11 mouse cellular contexts compared by ENCODE assay signal in genomic region chr2:144677229-144677571, GRCm38 (mm10).
DNase-seq lines count a peak whose midpoint lies in the region; ATAC-seq lines count a peak whose summit lies in the region.
"Had no signal": no experiment of that assay in that cellular context is flagged by ENCODE, and none has a peak within 500 bp of the region (broad histone marks: within the 10 kb centered on the region; RNA-seq: fewer than 3 reads in every experiment).

No protein-coding gene starts in this region.

- no peak overlapping the region for H3K4me2 ChIP-seq in kidney, embryonic 15.5 days
- H3K4me2 ChIP-seq in embryonic facial prominence, embryonic 12.5 days (replicated peaks), result no peak overlapping the region
- no peak overlapping the region for H3K4me2 ChIP-seq in hindbrain, embryonic 15.5 days
- no peak overlapping the region for H3K4me2 ChIP-seq in neural tube, embryonic 15.5 days

- DNase-seq in kidney, adult 11 months, result no peak
- no peak for DNase-seq in ovary, postnatal 10 days (ENCODE audit: low spot score)
- DNase-seq in urinary bladder, postnatal 10 days (ENCODE audit: low spot score), result no peak
- DNase-seq: adrenal gland, adult 8-10 months; thymus, postnatal 4 days had no signal

- H3K4me1 ChIP-seq in kidney, embryonic 15.5 days, result 0 out of 2 replicates have a peak, but pooled peaks cover 5% of the 10 kb centered on the region
- peaks cover 36% of the 10 kb centered on the region for H3K4me1 ChIP-seq in embryonic facial prominence, embryonic 12.5 days
- peaks cover 9% of the 10 kb centered on the region for H3K4me1 ChIP-seq in hindbrain, embryonic 15.5 days (replicated peaks)
- H3K4me1 ChIP-seq in neural tube, embryonic 15.5 days, result peaks cover 29% of the 10 kb centered on the region

- peak; percentile 47 for ATAC-seq in kidney, embryonic 15.5 days (replicated peaks; ENCODE audit: low FRiP score)
- no peak for ATAC-seq in embryonic facial prominence, embryonic 12.5 days (ENCODE audit: insufficient number of reproducible peaks, insufficient read depth, low FRiP score, low TSS enrichment)
- peak; percentile 13; the same call in 1 of the 2 replicates for ATAC-seq in hindbrain, embryonic 15.5 days (ENCODE audit: low FRiP score, low read depth)
- ATAC-seq in neural tube, embryonic 15.5 days (ENCODE audit: low FRiP score), result 0 out of 2 replicates have a peak, but pooled peaks have one; percentile 30
- ATAC-seq in monocyte, adult 5-6 weeks (replicated peaks; ENCODE audit: insufficient number of reproducible peaks, low FRiP score, low TSS enrichment, poor library complexity, severe bottlenecking), result no peak

- WGBS in kidney, embryonic 15.5 days, result 62% methylated on average over 2 of the region's 2 CpGs
- 52% methylated on average over 2 of the region's 2 CpGs for WGBS in embryonic facial prominence, embryonic 12.5 days
- WGBS in hindbrain, embryonic 15.5 days, result 54% methylated on average over 2 of the region's 2 CpGs
- WGBS in neural tube, embryonic 15.5 days, result 36% methylated on average over 2 of the region's 2 CpGs

- no peaks in the 10 kb centered on the region for H3K36me3 ChIP-seq in kidney, embryonic 15.5 days
- no peaks in the 10 kb centered on the region for H3K36me3 ChIP-seq in embryonic facial prominence, embryonic 12.5 days
- H3K36me3 ChIP-seq in hindbrain, embryonic 15.5 days, result no peaks in the 10 kb centered on the region
- no peaks in the 10 kb centered on the region for H3K36me3 ChIP-seq in neural tube, embryonic 15.5 days
- H3K36me3 ChIP-seq: heart, embryonic 15.5 days had no signal

- no peak overlapping the region for H3K9ac ChIP-seq in kidney, embryonic 15.5 days
- no peak overlapping the region for H3K9ac ChIP-seq in embryonic facial prominence, embryonic 12.5 days
- no peak overlapping the region for H3K9ac ChIP-seq in hindbrain, embryonic 15.5 days
- H3K9ac ChIP-seq in neural tube, embryonic 15.5 days (replicated peaks), result no peak overlapping the region; the same call in 1 of the 2 replicates
- H3K9ac ChIP-seq: heart, embryonic 15.5 days had no signal

- H3K27me3 ChIP-seq in kidney, embryonic 15.5 days, result no peaks in the 10 kb centered on the region
- H3K27me3 ChIP-seq in embryonic facial prominence, embryonic 12.5 days, result no peaks in the 10 kb centered on the region
- H3K27me3 ChIP-seq in hindbrain, embryonic 15.5 days, result no peaks in the 10 kb centered on the region
- no peaks in the 10 kb centered on the region for H3K27me3 ChIP-seq in neural tube, embryonic 15.5 days (replicated peaks)
- H3K27me3 ChIP-seq: heart, embryonic 15.5 days had no signal

- H3K27ac ChIP-seq in kidney, embryonic 15.5 days, result no peak overlapping the region
- peak overlapping the region; percentile 54; the same call in 1 of the 2 replicates for H3K27ac ChIP-seq in embryonic facial prominence, embryonic 12.5 days
- H3K27ac ChIP-seq in hindbrain, embryonic 15.5 days (replicated peaks), result peak overlapping the region; percentile 37; the same call in 1 of the 2 replicates
- peak overlapping the region; percentile 66 for H3K27ac ChIP-seq in neural tube, embryonic 15.5 days (replicated peaks)

- H3K4me3 ChIP-seq in kidney, embryonic 15.5 days (replicated peaks), result no peak overlapping the region
- H3K4me3 ChIP-seq in embryonic facial prominence, embryonic 12.5 days, result no peak overlapping the region
- no peak overlapping the region for H3K4me3 ChIP-seq in hindbrain, embryonic 15.5 days
- no peak overlapping the region for H3K4me3 ChIP-seq in neural tube, embryonic 15.5 days (replicated peaks)
- H3K4me3 ChIP-seq: heart, embryonic 15.5 days had no signal

- no peaks in the 10 kb centered on the region for H3K9me3 ChIP-seq in kidney, embryonic 15.5 days (replicated peaks)
- no peaks in the 10 kb centered on the region for H3K9me3 ChIP-seq in embryonic facial prominence, embryonic 12.5 days
- H3K9me3 ChIP-seq in hindbrain, embryonic 15.5 days, result no peaks in the 10 kb centered on the region
- no peaks in the 10 kb centered on the region for H3K9me3 ChIP-seq in neural tube, embryonic 15.5 days (replicated peaks)
- H3K9me3 ChIP-seq: heart, embryonic 15.5 days had no signal

Comparison
In these comparisons a context has a peak if more than half of its experiments do, and no peak if none do; other contexts are left out.
1. ATAC-seq: peak in kidney, embryonic 15.5 days (single experiment), hindbrain, embryonic 15.5 days (single experiment) and neural tube, embryonic 15.5 days (single experiment); none in embryonic facial prominence, embryonic 12.5 days (single experiment) and monocyte, adult 5-6 weeks (single experiment).